Mouse (Mus musculus) ES-CJ7 (cell line): ENCODE measurements at regions not wholly inside any gene's neighbourhood (a gene's known extent, or its start where the extent isn't known, plus 50 kb on each side); places are given as distances from the start of the nearest gene placed in this dataset.
A peak's percentile ranks its signal among the peaks of the same experiment; 100 is the strongest.

Experiments used
- DNase-seq: peaks from one replicate; pipeline ENCODE4 v3.0.0; 2011; ENCODE audit warnings: low read depth, low spot score

DNA sequence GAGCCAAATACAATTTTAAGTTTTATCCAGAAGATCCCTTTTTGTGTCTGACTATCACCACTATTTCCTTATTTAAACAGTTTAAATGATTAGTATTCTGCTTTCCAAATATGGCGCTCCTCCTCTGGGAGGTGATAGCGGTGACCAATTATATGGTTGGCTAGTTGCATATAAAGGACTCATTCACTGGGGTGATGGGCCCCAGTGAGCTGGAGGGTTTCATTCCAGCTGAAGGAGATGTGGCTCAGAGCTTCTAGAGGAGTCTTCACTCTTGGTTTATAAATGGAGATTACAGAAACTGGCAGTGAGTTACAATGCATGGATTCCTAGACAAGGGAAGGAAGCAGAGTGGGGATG lies 50.7 kb upstream of the Gm7361 start:
- DNase-seq: no peak

DNA sequence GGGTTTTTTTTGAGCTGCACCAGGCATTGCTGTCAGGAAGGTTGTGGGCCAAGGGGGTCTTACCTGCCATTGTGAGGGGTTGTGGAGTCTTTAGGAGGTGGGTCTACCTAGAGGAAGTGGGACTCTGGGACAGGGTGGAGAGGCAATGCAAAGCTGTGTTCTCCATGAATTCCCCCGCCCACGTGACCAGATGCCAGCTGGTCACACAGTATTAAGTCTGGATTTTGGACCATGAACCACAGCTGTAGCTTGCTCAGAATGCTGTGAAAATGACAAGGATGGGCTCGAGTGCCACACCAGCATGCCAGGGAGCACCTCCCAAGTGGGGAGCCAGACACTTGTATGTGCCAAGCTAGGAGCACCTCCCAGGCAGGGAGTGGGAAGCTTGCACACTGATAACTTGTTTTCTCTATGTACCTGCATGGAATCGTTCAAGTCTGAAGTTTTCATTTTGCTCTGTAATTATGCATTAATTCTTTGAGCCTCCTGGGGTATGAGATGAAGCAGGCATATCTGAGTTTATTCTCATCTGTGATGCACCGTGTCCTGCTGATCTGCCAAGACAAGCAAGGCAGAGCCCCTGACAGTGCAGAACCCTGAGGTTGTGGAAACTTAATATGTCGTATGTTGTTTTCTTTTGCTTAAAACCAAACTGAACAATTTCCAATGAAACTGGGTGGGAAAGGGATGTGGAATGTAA lies 51.3 kb upstream of the Gm7361 start:
- DNase-seq: no peak

DNA sequence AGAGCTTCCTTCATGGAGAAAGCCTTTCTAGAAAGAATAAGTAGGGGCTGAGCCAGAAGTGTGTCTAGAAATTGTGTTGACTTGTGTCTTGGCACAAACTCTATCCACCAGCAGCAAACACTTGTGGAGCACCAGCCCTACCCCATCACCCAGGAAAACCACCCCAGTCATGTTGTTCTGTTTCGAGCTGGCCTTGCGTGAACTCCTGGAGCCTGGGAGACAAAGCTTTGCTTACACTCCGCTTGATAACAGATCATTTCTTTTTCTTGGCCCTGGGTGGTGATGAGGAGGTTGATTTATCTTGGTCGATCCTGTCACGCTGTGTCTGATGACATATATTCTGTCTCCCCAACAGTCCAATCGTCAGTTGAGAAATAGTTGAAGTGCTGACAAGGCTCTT lies 55.0 kb upstream of the Gm7361 start:
- DNase-seq: no peak

DNA sequence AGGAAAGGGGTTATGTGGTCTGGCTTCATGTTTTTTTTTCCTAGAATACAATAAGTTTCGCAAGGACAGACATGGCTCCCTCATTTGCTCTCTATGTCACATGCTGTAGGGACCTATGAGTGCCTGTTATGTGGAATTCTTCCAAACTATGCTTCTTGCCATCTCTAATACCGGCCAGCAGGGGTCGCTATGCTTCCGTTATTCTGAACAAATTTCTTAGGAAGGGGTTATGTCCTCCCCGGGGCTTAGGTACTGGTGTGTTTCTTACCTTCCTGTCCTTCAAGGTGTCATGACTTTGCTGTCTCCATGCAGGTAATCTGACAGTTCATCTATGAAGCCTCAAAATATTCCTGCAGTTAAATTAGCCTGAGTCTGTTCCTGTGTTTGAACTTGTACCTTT lies 68.1 kb upstream of the Gm7361 start:
- DNase-seq: peak; percentile 52

DNA sequence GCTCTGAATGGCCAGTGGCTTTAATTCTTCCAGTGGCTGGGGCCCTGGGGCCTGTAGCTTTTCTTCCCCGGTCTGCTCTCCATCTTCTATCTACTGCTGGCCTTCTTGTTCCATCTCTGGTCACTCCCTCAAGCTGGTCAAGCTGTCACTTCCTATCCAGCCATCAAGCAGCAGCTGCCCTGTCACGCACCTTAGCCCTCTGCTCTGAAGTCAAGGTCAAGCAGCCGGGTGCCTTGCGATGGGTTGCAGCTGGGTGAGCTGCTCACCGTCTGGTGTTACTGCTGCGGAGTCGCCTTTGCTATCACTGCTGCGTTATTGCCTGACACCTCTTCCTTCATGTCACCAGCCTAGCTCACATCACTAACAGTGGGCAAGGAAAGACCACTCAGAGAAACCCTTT lies 66.0 kb upstream of the Gm10220 start:
- no peak for DNase-seq

DNA sequence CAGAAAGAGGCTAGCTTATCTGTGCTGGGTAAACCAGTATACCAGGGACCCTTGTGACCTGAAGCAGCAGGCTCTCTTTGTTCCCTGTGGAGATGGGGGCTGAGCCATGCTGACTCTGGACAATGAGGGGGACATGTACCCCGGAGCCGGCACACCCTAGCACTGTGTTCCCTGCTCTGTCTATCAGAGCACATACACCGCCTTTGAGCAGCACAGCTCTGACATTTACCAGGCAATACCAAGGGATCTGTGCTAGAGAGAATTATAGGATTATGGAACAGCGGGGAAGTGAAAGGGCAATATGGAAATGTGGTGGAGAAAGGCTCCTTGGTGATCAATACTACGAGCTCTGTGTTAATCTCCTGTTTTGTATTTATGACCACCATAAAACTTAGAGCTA lies 64.2 kb upstream of the Gm10220 start:
- no peak for DNase-seq

DNA sequence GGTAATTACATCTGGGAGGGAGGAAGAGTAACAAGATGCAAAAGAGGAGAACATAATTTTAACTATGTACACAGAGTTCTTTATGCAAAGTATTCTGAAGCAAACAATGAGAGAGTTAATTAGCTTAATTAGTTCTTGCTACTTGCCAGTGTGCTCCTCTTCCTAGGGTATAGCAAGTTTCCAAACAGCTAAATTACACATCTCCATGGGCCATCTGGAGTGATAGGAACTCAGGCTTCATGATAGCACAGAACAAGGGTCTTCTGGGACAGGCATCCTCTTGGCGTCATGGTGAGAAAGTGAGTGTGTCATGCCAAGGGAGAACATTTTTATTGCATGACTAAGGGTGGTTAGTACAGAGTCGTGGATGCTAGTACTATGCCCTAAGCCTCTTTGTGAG lies 54.8 kb upstream of the Gm10220 start:
- no peak for DNase-seq

DNA sequence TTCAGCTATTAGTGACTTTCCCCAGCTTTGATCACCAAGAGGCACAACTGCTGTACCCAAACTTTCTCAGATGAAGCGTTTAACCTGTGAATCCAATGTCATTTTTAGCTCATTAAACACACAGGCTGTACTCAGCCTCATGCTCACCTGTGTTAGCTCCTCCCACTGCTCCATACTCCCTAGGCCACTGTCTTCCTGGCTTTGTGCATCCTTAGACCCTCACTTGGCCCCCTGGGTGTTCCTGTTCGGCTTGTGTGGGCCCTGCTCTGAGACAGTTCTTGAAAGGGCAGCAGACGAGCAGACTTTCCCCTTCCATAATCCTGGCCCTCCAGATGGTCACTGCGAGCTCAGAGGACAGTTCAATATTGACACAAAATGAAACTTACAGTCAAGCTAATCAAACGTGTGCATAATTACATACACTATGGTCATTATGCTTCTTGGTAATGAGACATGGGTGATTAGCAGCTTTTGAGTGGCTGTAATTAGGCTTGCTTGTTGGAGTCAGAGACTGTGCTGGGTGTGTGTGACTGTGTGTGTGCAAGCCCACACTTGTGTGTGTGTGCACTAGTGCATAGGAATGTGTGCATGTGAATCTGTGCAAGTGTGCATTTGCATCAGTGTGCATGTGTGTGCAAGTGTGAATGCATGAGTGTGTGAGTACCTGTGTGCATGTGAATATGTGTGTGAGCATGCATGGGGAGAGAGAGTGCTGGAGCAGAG lies 50.6 kb upstream of the Gm10220 start:
- DNase-seq: no peak

DNA sequence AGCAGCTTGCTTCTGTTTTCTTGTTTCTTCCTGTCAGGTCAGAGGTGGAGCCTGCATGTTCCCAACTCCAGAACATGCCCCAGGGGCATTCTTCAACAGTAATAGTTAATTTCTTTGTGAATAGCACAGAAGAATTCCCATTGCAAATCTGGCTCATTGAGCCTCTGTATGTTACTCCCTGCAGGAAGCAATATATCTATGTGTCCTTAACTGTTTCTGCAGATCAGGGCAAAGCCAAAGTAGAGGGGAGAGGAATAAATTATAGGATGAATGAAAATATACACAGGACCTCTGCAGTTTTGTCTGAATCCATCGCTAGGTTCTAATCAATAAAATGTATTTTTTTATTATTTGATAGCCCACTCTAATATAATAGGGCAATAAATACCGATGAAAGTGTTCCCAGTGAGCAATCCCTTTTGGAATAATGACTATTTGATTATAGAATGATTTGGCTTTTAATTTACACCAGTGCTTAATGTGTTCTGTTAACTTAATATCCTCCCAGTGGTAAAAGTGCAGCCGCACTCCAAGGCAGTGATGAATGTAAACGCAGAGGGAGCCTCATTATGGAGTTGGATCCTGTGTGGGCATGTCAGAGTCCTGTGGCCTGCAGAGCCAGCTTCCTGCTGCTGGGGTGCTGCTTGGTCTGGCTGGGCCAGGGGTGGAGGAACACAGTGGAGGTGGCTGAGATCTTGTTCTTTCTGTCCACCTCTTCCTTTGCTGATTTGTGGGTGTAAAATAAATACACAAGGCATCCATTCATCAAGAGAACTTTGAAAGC lies 49.7 kb upstream of the Gm10220 start:
- DNase-seq: no peak
